Mouse (Mus musculus) CH12.LX (cell line): ENCODE measurements around the gene Ifna2. TPM values are rescaled to one million over a fixed set of nuclear protein-coding genes. Genes with fewer than 3 reads are reported as not detected.

Source experiments
- DNase-seq: peaks from one replicate; pipeline ENCODE4 v3.0.0-alpha.2; 2013; ENCODE audit errors: extremely low read depth
- H3K27ac ChIP-seq: 2 replicates; pipeline ENCODE4 v1.5.1; 2012; ENCODE audit warnings: low read depth, mild to moderate bottlenecking, control low read depth, moderate library complexity; ENCODE audit not compliant: insufficient read depth
- H3K27me3 ChIP-seq: replicated peaks from 2 replicates; pipeline ENCODE3; 2012; ENCODE audit warnings: inconsistent platforms
- H3K36me3 ChIP-seq, 2 experiments: replicated peaks in 1 of 2; 2 replicates each; pipeline versions ENCODE3 to v1.6.1; 2012; ENCODE audit warnings: inconsistent platforms in 1 of 2, low read length in 1 of 2, mild to moderate bottlenecking in 1 of 2, mixed read lengths in 1 of 2, moderate library complexity in 1 of 2; ENCODE audit not compliant: control insufficient read depth in 1 of 2, insufficient read depth in 1 of 2
- H3K4me1 ChIP-seq, 2 experiments: 2 replicates each; pipeline ENCODE4 v1.6.1; 2012; ENCODE audit warnings: inconsistent platforms in 1 of 2, moderate library complexity in 1 of 2; ENCODE audit not compliant: insufficient read depth in 2 of 2, control insufficient read depth in 1 of 2
- H3K4me2 ChIP-seq: 2 replicates; pipeline ENCODE4 v1.6.1; 2012; ENCODE audit warnings: low read depth, mild to moderate bottlenecking, control low read depth; ENCODE audit not compliant: poor library complexity, insufficient read depth, severe bottlenecking
- H3K4me3 ChIP-seq, 3 experiments: fragments of 150-350 bp in 1 of 3; sonication (generic) in 1 of 3; replicated peaks in 1 of 3; 2 replicates each; pipeline versions ENCODE3 to v1.5.1; 2011 to 2012; ENCODE audit warnings: low read depth in 2 of 3, low read length in 2 of 3, mild to moderate bottlenecking in 2 of 3, moderate library complexity in 2 of 3, control low read depth in 1 of 3, improper control_type of control experiment in 1 of 3, inconsistent platforms in 1 of 3, mixed read lengths in 1 of 3; ENCODE audit not compliant: poor library complexity in 1 of 3
- H3K79me2 ChIP-seq: replicated peaks from 2 replicates; pipeline ENCODE4 v1.6.1; 2012; ENCODE audit warnings: mild to moderate bottlenecking, moderate library complexity; ENCODE audit not compliant: control insufficient read depth, poor library complexity, insufficient read depth, severe bottlenecking; ENCODE audit errors: extremely low read depth
- H3K9ac ChIP-seq: 2 replicates; pipeline ENCODE4 v1.6.1; 2012; ENCODE audit warnings: low read depth, mild to moderate bottlenecking, control low read depth, moderate library complexity; ENCODE audit not compliant: insufficient read depth
- H3K9me3 ChIP-seq: replicated peaks from 2 replicates; pipeline ENCODE3; 2012; ENCODE audit warnings: low read length, inconsistent platforms, mixed read lengths
- CHD1 ChIP-seq: IDR thresholded peaks from 2 replicates; pipeline ENCODE4 v1.6.1; 2012; ENCODE audit warnings: low read depth, low read length, improper control_type of control experiment, inconsistent platforms
- CHD2 ChIP-seq: IDR thresholded peaks from 2 replicates; pipeline ENCODE4 v1.6.1; 2011; ENCODE audit warnings: low read length, improper control_type of control experiment
- CTCF ChIP-seq, 2 experiments: IDR thresholded peaks in 1 of 2; conservative IDR thresholded peaks in 1 of 2; 2 replicates each; pipeline ENCODE4 v1.5.1; 2011 to 2012; ENCODE audit warnings: low read depth in 2 of 2, low read length in 2 of 2, improper control_type of control experiment in 1 of 2, inconsistent platforms in 1 of 2, mild to moderate bottlenecking in 1 of 2, moderate library complexity in 1 of 2
- ELF1 ChIP-seq: IDR thresholded peaks from 2 replicates; pipeline ENCODE4 v1.6.1; 2014; ENCODE audit warnings: low read depth, mild to moderate bottlenecking, inconsistent platforms, low read length, improper control_type of control experiment
- EP300 ChIP-seq: IDR thresholded peaks from 2 replicates; pipeline ENCODE4 v1.6.1; 2011; ENCODE audit warnings: low read length, improper control_type of control experiment
- JUN ChIP-seq: IDR thresholded peaks from 2 replicates; pipeline ENCODE4 v1.6.1; 2011; ENCODE audit warnings: low read depth, mild to moderate bottlenecking, low read length, improper control_type of control experiment, moderate library complexity; ENCODE audit not compliant: insufficient read depth
- JUND ChIP-seq: conservative IDR thresholded peaks from 2 replicates; pipeline ENCODE4 v1.6.1; 2011; ENCODE audit warnings: low read depth, low read length, improper control_type of control experiment
- MAFK ChIP-seq: IDR thresholded peaks from 2 replicates; pipeline ENCODE4 v1.6.1; 2011; ENCODE audit warnings: low read length, improper control_type of control experiment; ENCODE audit not compliant: insufficient replicate concordance
- MEF2A ChIP-seq: IDR thresholded peaks from 2 replicates; pipeline ENCODE4 v1.6.1; 2014; ENCODE audit warnings: low read depth, mild to moderate bottlenecking, inconsistent platforms, low read length, improper control_type of control experiment, borderline replicate concordance
- NELFE ChIP-seq: IDR thresholded peaks from 2 replicates; pipeline ENCODE4 v1.6.1; 2011; ENCODE audit warnings: low read depth, low read length, improper control_type of control experiment
- NRF1 ChIP-seq: IDR thresholded peaks from 2 replicates; pipeline ENCODE4 v1.6.1; 2014; ENCODE audit warnings: low read depth, mild to moderate bottlenecking, inconsistent platforms, low read length, improper control_type of control experiment, moderate library complexity
- POLR2A ChIP-seq: IDR thresholded peaks from 2 replicates; pipeline ENCODE4 v1.6.1; 2011; ENCODE audit warnings: low read depth, mild to moderate bottlenecking, improper control_type of control experiment, low read length
- POLR2AphosphoS2 ChIP-seq: IDR thresholded peaks from 2 replicates; pipeline ENCODE4 v1.6.1; 2011; ENCODE audit warnings: low read depth, low read length, improper control_type of control experiment
- RCOR1 ChIP-seq: conservative IDR thresholded peaks from 2 replicates; pipeline ENCODE4 v1.6.1; 2012; ENCODE audit warnings: low read depth, mild to moderate bottlenecking, inconsistent platforms, low read length, improper control_type of control experiment
- SMC3 ChIP-seq: IDR thresholded peaks from 2 replicates; pipeline ENCODE4 v1.6.1; 2011; ENCODE audit warnings: low read depth, low read length, improper control_type of control experiment
- USF1 ChIP-seq: IDR thresholded peaks from 2 replicates; pipeline ENCODE4 v1.6.1; 2014; ENCODE audit warnings: low read depth, mild to moderate bottlenecking, inconsistent platforms, low read length, improper control_type of control experiment
- USF2 ChIP-seq: conservative IDR thresholded peaks from 2 replicates; pipeline ENCODE4 v1.6.1; 2011; ENCODE audit warnings: low read depth, low read length, improper control_type of control experiment
- ZKSCAN1 ChIP-seq: IDR thresholded peaks from 2 replicates; pipeline ENCODE4 v1.6.1; 2012; ENCODE audit warnings: low read depth, inconsistent platforms, low read length, improper control_type of control experiment, borderline replicate concordance
- ZNF384 ChIP-seq: IDR thresholded peaks from 2 replicates; pipeline ENCODE4 v1.6.1; 2012; ENCODE audit warnings: low read depth, low read length, improper control_type of control experiment, inconsistent platforms
- dilution Hi-C: fragments of 300-500 bp; cut with MboI; formaldehyde crosslinking; loops from 2 replicates; pipeline ENCODE4 v1.14.3; 2020; ENCODE audit warnings: low sequenced_read_pairs; ENCODE audit not compliant: extremely low pct_unique_long_range_greater_than_20kb, extremely low pct_ligation_motif_present
- in situ Hi-C: fragments of 300-500 bp; cut with MboI; formaldehyde crosslinking; loops from 3 replicates; pipeline ENCODE4 v1.14.3; 2019; ENCODE audit warnings: low sequenced_read_pairs, low pct_ligation_motif_present, low pct_unique_long_range_greater_than_20kb, mixed read lengths
- polyA plus RNA-seq: library from polyadenylated mRNA; unstranded; fragments of >175 nt; gene quantifications from 2 replicates; pipeline ENCODE4 v1.2.1, GENCODE M21; 2012; ENCODE audit warnings: low read depth; ENCODE audit not compliant: insufficient read length
- total RNA-seq, 2 experiments: library from RNA; depleted of rRNA; stranded (reverse); fragments of 300-350 nt in 1 of 2; fragments of >200 nt in 1 of 2; gene quantifications; 2 replicates each; pipeline ENCODE4 v1.2.3; 2012 to 2014

Gene Ifna2
- total and polyA plus RNA-seq, 3 experiments, result not detected

DNA sequence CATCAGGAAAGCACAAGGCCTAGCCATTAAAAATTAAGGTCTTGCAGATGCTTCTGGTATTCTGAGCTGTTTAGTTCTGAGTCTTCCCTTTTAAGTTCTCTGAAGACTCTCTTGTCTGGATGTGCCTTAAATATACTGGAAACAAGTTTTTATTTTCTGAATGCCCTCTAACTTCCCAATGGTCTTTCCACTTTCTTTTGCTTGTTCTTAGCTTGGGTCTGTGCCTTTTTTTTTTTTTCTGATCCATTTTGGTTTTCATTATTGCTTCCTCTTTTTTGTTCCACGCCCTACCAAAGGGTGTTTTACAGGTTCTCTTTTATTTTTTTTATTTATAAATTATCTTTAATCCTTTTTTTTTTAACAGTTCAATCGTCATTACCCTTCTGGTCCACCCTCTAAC, 39.4 kb downstream of the Ifna2 start, which contains the start of gene Ifna13:
Gene Ifna13 (minus strand): TSS at position 101 of the 400 bp plus-strand sequence.
- Histone ChIP-seq H3K9ac (no peak within 1 kb of the TSS), H3K27ac (no peak within 1 kb of the TSS; the same call in 1 of the 2 replicates), H3K36me3 (no peaks in the 10 kb centered on the region), H3K79me2 (no peaks in the 10 kb centered on the region), H3K9me3 (peaks cover 14% of the 10 kb centered on the region), H3K4me2 (no peak within 1 kb of the TSS), H3K27me3 (no peaks in the 10 kb centered on the region), H3K4me1 (no peaks in the 10 kb centered on the region), H3K4me3 (no peak within 1 kb of the TSS)
- peak; percentile 2 for DNase-seq
- dilution Hi-C loops, result no loop called here
- in situ Hi-C loops, result no loop called here
- no peak for TF ChIP-seq JUN
- peak; percentile 36; the same call in 1 of the 2 replicates for TF ChIP-seq ZNF384

DNA sequence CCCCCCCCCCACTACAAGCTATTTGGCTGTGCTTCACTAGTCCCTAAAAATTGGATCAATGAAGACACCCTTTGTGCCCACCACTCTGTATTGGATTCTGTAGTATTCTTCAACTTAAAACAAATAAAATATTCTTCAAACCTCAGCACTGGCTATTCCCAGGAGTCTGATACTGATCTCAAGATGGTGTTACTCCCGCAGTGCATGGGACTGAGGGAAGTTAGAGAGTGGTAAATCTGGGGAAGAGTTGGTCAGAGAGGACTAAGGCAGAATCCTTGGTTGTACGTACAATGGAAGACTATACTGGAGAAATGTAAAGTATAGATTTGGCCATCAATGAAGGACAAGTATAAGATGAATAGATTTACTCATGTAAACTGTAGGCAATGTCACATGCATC, 41.2 kb downstream of the Ifna2 start:
- DNase-seq, result peak; percentile 33
- in situ Hi-C loops (no loop called here), dilution Hi-C loops (no loop called here)
- Histone ChIP-seq H3K9me3 (peaks cover 9% of the 10 kb centered on the region), H3K9ac (no peak overlapping the region), H3K27me3 (peaks cover 3% of the 10 kb centered on the region), H3K4me1 (no peaks in the 10 kb centered on the region), H3K79me2 (no peaks in the 10 kb centered on the region), H3K4me3 (no peak overlapping the region), H3K27ac (no peak overlapping the region), H3K36me3 (no peaks in the 10 kb centered on the region), H3K4me2 (no peak overlapping the region)
- TF ChIP-seq USF2, result no peak
- TF ChIP-seq MAFK, result no peak
- TF ChIP-seq POLR2AphosphoS2, result no peak
- TF ChIP-seq CHD1, result no peak
- TF ChIP-seq USF1, result no peak
- no peak for TF ChIP-seq ZKSCAN1
- TF ChIP-seq EP300, result no peak
- TF ChIP-seq SMC3, result no peak
- no peak for TF ChIP-seq ELF1
- TF ChIP-seq POLR2A, result no peak
- no peak for TF ChIP-seq NELFE
- TF ChIP-seq CHD2, result no peak
- no peak for TF ChIP-seq MEF2A
- no peak for TF ChIP-seq RCOR1
- TF ChIP-seq JUND, result no peak
- TF ChIP-seq NRF1, result no peak
- no peak for TF ChIP-seq CTCF (conservative IDR thresholded peaks at IDR 0.05 in 1 of 2, IDR thresholded peaks at IDR 0.05 in 1 of 2; ENCODE audit: low read depth in 2 of 2, low read length in 2 of 2)
